Mouse (Mus musculus) bone marrow macrophage, adult 2 months (primary cell): Measurements from ENCODE around the gene Aco1. TPM values are rescaled to one million over a fixed set of nuclear protein-coding genes. Genes with fewer than 3 reads are reported as not detected.

ENCODE experiments used
- H3K27ac ChIP-seq: 2 replicates; pipeline ENCODE4 v1.5.1; 2012; ENCODE audit warnings: low read depth, low read length; ENCODE audit not compliant: insufficient read depth
- H3K4me1 ChIP-seq: 2 replicates; pipeline ENCODE4 v1.6.1; 2012; ENCODE audit warnings: low read length; ENCODE audit not compliant: control insufficient read depth, insufficient read depth
- H3K4me3 ChIP-seq: 2 replicates; pipeline ENCODE4 v1.5.1; 2012; ENCODE audit warnings: mild to moderate bottlenecking, low read length, moderate library complexity; ENCODE audit not compliant: insufficient read depth
- CTCF ChIP-seq: IDR thresholded peaks from 2 replicates; pipeline ENCODE4 v1.5.1; 2012; ENCODE audit warnings: low read depth, mild to moderate bottlenecking, low read length, moderate library complexity
- POLR2A ChIP-seq: IDR thresholded peaks from 2 replicates; pipeline ENCODE4 v1.6.1; 2012; ENCODE audit warnings: mild to moderate bottlenecking, low read depth, low read length, borderline replicate concordance
- polyA plus RNA-seq: library from polyadenylated mRNA; stranded (reverse); fragments of >200 nt; gene quantifications from 2 replicates; pipeline ENCODE4 v1.2.4, GENCODE M21; 2012; ENCODE audit not compliant: missing spikeins, insufficient read depth, insufficient read length

The Aco1 gene
- polyA plus RNA-seq, 1 experiment: 28.8 TPM

GRCm38 (mm10) chr4:40243006-40243405, 100.1 kb downstream of the Aco1 start:
- Histone ChIP-seq H3K4me3 (no peak overlapping the region), H3K4me1 (peaks cover 10% of the 10 kb centered on the region), H3K27ac (no peak overlapping the region)
- no peak for TF ChIP-seq CTCF
- TF ChIP-seq POLR2A: no peak

DNA sequence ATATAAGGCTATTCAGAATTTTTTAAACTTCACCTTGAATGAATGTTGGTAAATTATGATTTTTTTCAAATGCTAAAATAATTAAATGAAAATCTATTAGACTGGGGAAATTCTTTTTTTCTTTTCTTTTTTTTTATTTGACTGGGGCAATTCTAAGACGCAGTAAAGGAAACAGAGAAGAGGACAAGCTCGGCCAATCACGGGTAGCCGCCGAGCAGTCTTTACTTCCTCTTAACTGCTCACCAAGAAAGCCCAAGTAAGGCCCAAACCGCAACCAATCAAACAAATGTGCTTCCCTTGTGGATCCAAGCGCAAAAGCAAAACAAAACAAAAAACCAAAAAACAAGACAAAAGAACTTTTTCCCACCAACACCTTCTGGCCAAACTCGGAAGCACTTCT, 101.2 kb downstream of the Aco1 start:
- Histone ChIP-seq H3K4me3 (no peak overlapping the region), H3K27ac (peak overlapping the region; percentile 65), H3K4me1 (peaks cover 7% of the 10 kb centered on the region)
- TF ChIP-seq CTCF: no peak
- TF ChIP-seq POLR2A: no peak

Other genes with a start within 250 kb of the Aco1 start
- gene Ddx58, start 96.7 kb downstream of the Aco1 start, polyA plus RNA-seq: 90.7 and 91.2 TPM in 2 replicates
- gene Smim27, start 126.5 kb downstream of the Aco1 start, polyA plus RNA-seq: 22.6 and 23.6 TPM in 2 replicates
- 23.5 and 25.5 TPM in 2 replicates for gene Topors, start 126.8 kb downstream of the Aco1 start, polyA plus RNA-seq
- 73.8 and 76.3 TPM in 2 replicates for gene Ndufb6, start 136.3 kb downstream of the Aco1 start, polyA plus RNA-seq